Mouse (Mus musculus) intestine, embryonic 15.5 days (tissue): ENCODE measurements around the gene Krt12. TPM values are rescaled to one million over a fixed set of nuclear protein-coding genes. Genes with fewer than 3 reads are reported as not detected.

Source experiments
- ATAC-seq: fragments of 200-750 bp; cut with Nextera tagmentation; 2 replicates; pipeline ENCODE4 v1.8.0; 2017; ENCODE audit warnings: moderate TSS enrichment, moderate library complexity
- H3K27ac ChIP-seq: fragments of 300-500 bp; sonication (generic); 2 replicates; pipeline ENCODE4 v1.5.1; 2015; ENCODE audit warnings: mild to moderate bottlenecking, inconsistent platforms
- H3K27me3 ChIP-seq: fragments of 300-500 bp; sonication (generic); replicated peaks from 2 replicates; pipeline ENCODE4 v1.6.1; 2015; ENCODE audit warnings: inconsistent platforms
- H3K36me3 ChIP-seq: fragments of 300-500 bp; sonication (generic); 2 replicates; pipeline ENCODE4 v1.6.1; 2015; ENCODE audit warnings: inconsistent platforms
- H3K4me1 ChIP-seq: fragments of 300-500 bp; sonication (generic); replicated peaks from 2 replicates; pipeline ENCODE4 v1.6.1; 2015; ENCODE audit warnings: inconsistent platforms
- H3K4me2 ChIP-seq: fragments of 300-500 bp; sonication (generic); replicated peaks from 2 replicates; pipeline ENCODE4 v1.6.1; 2015; ENCODE audit warnings: mild to moderate bottlenecking, inconsistent platforms
- H3K4me3 ChIP-seq: fragments of 300-500 bp; sonication (generic); replicated peaks from 2 replicates; pipeline ENCODE4 v1.5.1; 2015; ENCODE audit warnings: inconsistent platforms
- H3K9ac ChIP-seq: fragments of 300-500 bp; sonication (generic); 2 replicates; pipeline ENCODE4 v1.6.1; 2015; ENCODE audit warnings: inconsistent platforms
- H3K9me3 ChIP-seq: fragments of 300-500 bp; sonication (generic); 2 replicates; pipeline ENCODE4 v1.6.1; 2016; ENCODE audit warnings: inconsistent platforms
- WGBS: fragments of 180-500 bp; shearing (Covaris S2); methylation state at CpG from one replicate; pipeline ENCODE4 v1.1.7; 2015; 5-methylcytosine and 5-hydroxymethylcytosine counted together
- polyA plus RNA-seq: library from polyadenylated mRNA; unstranded; fragments of >200 nt; fragmentation: Nextera tagmentation; extraction: Ambion mirVana; gene quantifications from 2 replicates; pipeline ENCODE4 v1.2.1, GENCODE M21; 2015

Gene Krt12
- polyA plus RNA-seq, 1 experiment from 2014 or later, result not detected

GRCm38 (mm10) chr11:99396661-99397060, 25.4 kb downstream of the Krt12 start:
- Histone ChIP-seq H3K27me3 (no peaks in the 10 kb centered on the region; the same call in 1 of the 2 replicates), H3K9ac (no peak overlapping the region), H3K4me3 (no peak overlapping the region), H3K27ac (no peak overlapping the region), H3K4me2 (no peak overlapping the region), H3K36me3 (no peaks in the 10 kb centered on the region), H3K4me1 (no peaks in the 10 kb centered on the region), H3K9me3 (no peaks in the 10 kb centered on the region)
- 75% methylated on average over 2 of the region's 2 CpGs for WGBS
- no peak for ATAC-seq

- WGBS, result 45% methylated on average over 3 of the region's 3 CpGs
- Histone ChIP-seq H3K27me3 (no peaks in the 10 kb centered on the region; the same call in 1 of the 2 replicates), H3K9me3 (no peaks in the 10 kb centered on the region), H3K4me3 (no peak overlapping the region), H3K9ac (no peak overlapping the region), H3K36me3 (no peaks in the 10 kb centered on the region), H3K4me1 (no peaks in the 10 kb centered on the region), H3K27ac (no peak overlapping the region), H3K4me2 (no peak overlapping the region)
- no peak for ATAC-seq
Measured at GRCm38 (mm10) chr11:99396034-99396433, 26.0 kb downstream of the Krt12 start.

- H3K4me2 ChIP-seq, result peak overlapping the region; percentile 32; the same call in 1 of the 2 replicates
Measured at GRCm38 (mm10) chr11:99392492-99392891, 29.6 kb downstream of the Krt12 start.

GRCm38 (mm10) chr11:99391375-99391774, 30.7 kb downstream of the Krt12 start:
- no peak overlapping the region for H3K9ac ChIP-seq
- no peak overlapping the region for H3K27ac ChIP-seq
- no peak overlapping the region for H3K4me3 ChIP-seq
- ATAC-seq, result no peak
- H3K36me3 ChIP-seq, result no peaks in the 10 kb centered on the region
- no peak overlapping the region for H3K4me2 ChIP-seq
- WGBS, result 84% methylated on average over 6 of the region's 6 CpGs
- no peaks in the 10 kb centered on the region for H3K27me3 ChIP-seq
- H3K9me3 ChIP-seq, result no peaks in the 10 kb centered on the region
- 0 out of 2 replicates have a peak, but pooled peaks cover 4% of the 10 kb centered on the region for H3K4me1 ChIP-seq

More at GRCm38 (mm10) chr11:99392492-99392891, 29.6 kb downstream of the Krt12 start:
- ATAC-seq, result no peak
- WGBS, result 58% methylated on average over 10 of the region's 10 CpGs
- H3K27ac ChIP-seq, result peak overlapping the region; percentile 46; the same call in 1 of the 2 replicates
- H3K36me3 ChIP-seq, result no peaks in the 10 kb centered on the region
- no peaks in the 10 kb centered on the region for H3K27me3 ChIP-seq
- H3K9me3 ChIP-seq, result no peaks in the 10 kb centered on the region
- H3K4me3 ChIP-seq, result no peak overlapping the region
- H3K9ac ChIP-seq, result no peak overlapping the region
- no peaks in the 10 kb centered on the region for H3K4me1 ChIP-seq

- H3K4me1 ChIP-seq, result 0 out of 2 replicates have a peak, but pooled peaks cover 4% of the 10 kb centered on the region
- no peaks in the 10 kb centered on the region for H3K9me3 ChIP-seq
- 70% methylated on average over 7 of the region's 7 CpGs for WGBS
- no peak for ATAC-seq
- H3K27me3 ChIP-seq, result no peaks in the 10 kb centered on the region
- H3K4me2 ChIP-seq, result no peak overlapping the region
- H3K27ac ChIP-seq, result no peak overlapping the region
- H3K4me3 ChIP-seq, result no peak overlapping the region
- H3K36me3 ChIP-seq, result no peaks in the 10 kb centered on the region
- no peak overlapping the region for H3K9ac ChIP-seq
Measured at GRCm38 (mm10) chr11:99390866-99391265, 31.2 kb downstream of the Krt12 start.

- Histone ChIP-seq H3K4me2 (no peak within 1 kb of the TSS), H3K9me3 (no peaks in the 10 kb centered on the region), H3K4me3 (no peak within 1 kb of the TSS), H3K27ac (no peak within 1 kb of the TSS), H3K4me1 (0 out of 2 replicates have a peak, but pooled peaks cover 4% of the 10 kb centered on the region), H3K9ac (no peak within 1 kb of the TSS), H3K27me3 (no peaks in the 10 kb centered on the region), H3K36me3 (no peaks in the 10 kb centered on the region)
- no peak for ATAC-seq
- 76% methylated on average over 4 of the region's 4 CpGs for WGBS
Measured at GRCm38 (mm10) chr11:99389264-99389663, 32.8 kb downstream of the Krt12 start, which contains the start of gene Krt10. TSS of gene Krt10 (minus strand) at chr11:99389364.

GRCm38 (mm10) chr11:99388661-99389060, 33.4 kb downstream of the Krt12 start:
- Histone ChIP-seq H3K4me1 (0 out of 2 replicates have a peak, but pooled peaks cover 4% of the 10 kb centered on the region), H3K4me3 (no peak overlapping the region), H3K36me3 (no peaks in the 10 kb centered on the region), H3K4me2 (no peak overlapping the region), H3K27me3 (no peaks in the 10 kb centered on the region), H3K9ac (no peak overlapping the region), H3K9me3 (no peaks in the 10 kb centered on the region), H3K27ac (no peak overlapping the region)
- WGBS, result 87% methylated on average over 18 of the region's 18 CpGs
- ATAC-seq, result no peak

GRCm38 (mm10) chr11:99385813-99386721, 36.0 kb downstream of the Krt12 start:
- no peaks in the 10 kb centered on the region for H3K36me3 ChIP-seq
- peak overlapping the region; percentile 57 for H3K4me3 ChIP-seq
- peak; percentile 95 for ATAC-seq
- no peaks in the 10 kb centered on the region for H3K9me3 ChIP-seq
- peak overlapping the region; percentile 99 for H3K27ac ChIP-seq
- WGBS, result under 1% methylated on average over 71 of the region's 71 CpGs
- no peaks in the 10 kb centered on the region for H3K27me3 ChIP-seq
- H3K9ac ChIP-seq, result peak overlapping the region; percentile 44
- 0 out of 2 replicates have a peak, but pooled peaks cover 4% of the 10 kb centered on the region for H3K4me1 ChIP-seq
- H3K4me2 ChIP-seq, result peak overlapping the region; percentile 64

- H3K9me3 ChIP-seq, result no peaks in the 10 kb centered on the region
- WGBS, result 24% methylated on average over 5 of the region's 5 CpGs
- H3K4me1 ChIP-seq, result no peaks in the 10 kb centered on the region
- ATAC-seq, result no peak
- H3K4me3 ChIP-seq, result no peak overlapping the region
- H3K27me3 ChIP-seq, result 0 out of 2 replicates have a peak, but pooled peaks cover 3% of the 10 kb centered on the region
- no peak overlapping the region for H3K9ac ChIP-seq
- H3K4me2 ChIP-seq, result no peak overlapping the region
- H3K36me3 ChIP-seq, result no peaks in the 10 kb centered on the region
- H3K27ac ChIP-seq, result no peak overlapping the region
Measured at GRCm38 (mm10) chr11:99379568-99379967, 42.5 kb downstream of the Krt12 start.

GRCm38 (mm10) chr11:99374803-99375202, 47.3 kb downstream of the Krt12 start, which contains the start of gene Krt28:
TSS of gene Krt28 (minus strand) at chr11:99374903.
- Histone ChIP-seq H3K4me3 (no peak within 1 kb of the TSS), H3K9me3 (no peaks in the 10 kb centered on the region), H3K9ac (no peak within 1 kb of the TSS), H3K27ac (no peak within 1 kb of the TSS), H3K4me1 (no peaks in the 10 kb centered on the region), H3K27me3 (0 out of 2 replicates have a peak, but pooled peaks cover 3% of the 10 kb centered on the region), H3K4me2 (no peak within 1 kb of the TSS), H3K36me3 (no peaks in the 10 kb centered on the region)
- no peak for ATAC-seq
- 82% methylated on average over 13 of the region's 13 CpGs for WGBS

- no peak for ATAC-seq
- no peaks in the 10 kb centered on the region for H3K4me1 ChIP-seq
- no peak overlapping the region for H3K27ac ChIP-seq
- no peak overlapping the region for H3K4me2 ChIP-seq
- H3K4me3 ChIP-seq, result no peak overlapping the region
- H3K9ac ChIP-seq, result no peak overlapping the region
- H3K27me3 ChIP-seq, result no peaks in the 10 kb centered on the region
- H3K9me3 ChIP-seq, result no peaks in the 10 kb centered on the region
- no peaks in the 10 kb centered on the region for H3K36me3 ChIP-seq
- 88% methylated on average over 8 of the region's 8 CpGs for WGBS
Measured at GRCm38 (mm10) chr11:99369853-99370451, 52.1 kb downstream of the Krt12 start.

- Histone ChIP-seq H3K4me2 (no peak overlapping the region), H3K27me3 (no peaks in the 10 kb centered on the region), H3K9ac (no peak overlapping the region), H3K9me3 (no peaks in the 10 kb centered on the region), H3K4me3 (no peak overlapping the region), H3K4me1 (no peaks in the 10 kb centered on the region), H3K27ac (no peak overlapping the region), H3K36me3 (no peaks in the 10 kb centered on the region)
- WGBS, result 9% methylated on average over 3 of the region's 3 CpGs
- no peak for ATAC-seq
Measured at GRCm38 (mm10) chr11:99369229-99369628, 52.8 kb downstream of the Krt12 start.
